Mouse (Mus musculus): ENCODE results near the gene Mrpl24.
A peak's percentile ranks its signal among the peaks of the same experiment; 100 is the strongest.

Mrpl24 gene

GRCm38 (mm10) chr3:87910573-87911141 lies 8.6 kb upstream of the Mrpl24 start:
- DNase-seq, result peak; percentile 85

- DNase-seq, result no peak
Measured at GRCm38 (mm10) chr3:87913491-87913890, 5.8 kb upstream of the Mrpl24 start.

GRCm38 (mm10) chr3:87913891-87914290 lies 5.4 kb upstream of the Mrpl24 start:
- DNase-seq, result no peak

- DNase-seq, result no peak
Measured at GRCm38 (mm10) chr3:87916990-87917389, 2.3 kb upstream of the Mrpl24 start.

GRCm38 (mm10) chr3:87918551-87918950 lies 755 bp upstream of the Mrpl24 start:
- DNase-seq, result no peak

GRCm38 (mm10) chr3:87920270-87920943 lies 1.1 kb downstream of the Mrpl24 start:
- DNase-seq, result no peak

GRCm38 (mm10) chr3:87924996-87925395 lies 5.7 kb downstream of the Mrpl24 start:
- DNase-seq, result no peak

GRCm38 (mm10) chr3:87927452-87927851 lies 8.1 kb downstream of the Mrpl24 start:
- no peak for DNase-seq

GRCm38 (mm10) chr3:87929341-87930077 lies 10.2 kb downstream of the Mrpl24 start:
- no peak for DNase-seq

GRCm38 (mm10) chr3:87930078-87930795 lies 10.9 kb downstream of the Mrpl24 start, which contains the start of the genes Isg20l2 and Rrnad1:
Isg20l2 (plus strand) TSS chr3:87930314.
Rrnad1 (minus strand) TSS chr3:87930717.
- peak; percentile 98 for DNase-seq

- no peak for DNase-seq
Measured at GRCm38 (mm10) chr3:87934026-87934425, 14.7 kb downstream of the Mrpl24 start.

- no peak for DNase-seq
Measured at GRCm38 (mm10) chr3:87934501-87934900, 15.2 kb downstream of the Mrpl24 start.

GRCm38 (mm10) chr3:87935201-87935600 lies 15.9 kb downstream of the Mrpl24 start:
- no peak for DNase-seq

GRCm38 (mm10) chr3:87935776-87936175 lies 16.5 kb downstream of the Mrpl24 start:
- DNase-seq, result peak; percentile 85

- DNase-seq, result no peak
Measured at GRCm38 (mm10) chr3:87940611-87941010, 21.3 kb downstream of the Mrpl24 start.

GRCm38 (mm10) chr3:87942471-87942870 lies 23.2 kb downstream of the Mrpl24 start:
- no peak for DNase-seq

- DNase-seq, result no peak
Measured at GRCm38 (mm10) chr3:87943586-87943985, 24.3 kb downstream of the Mrpl24 start.

GRCm38 (mm10) chr3:87944838-87945600 lies 25.7 kb downstream of the Mrpl24 start:
- DNase-seq, result peak; percentile 73

- DNase-seq, result peak; percentile 54
Measured at GRCm38 (mm10) chr3:87945781-87946540, 26.7 kb downstream of the Mrpl24 start.

- DNase-seq, result no peak
Measured at GRCm38 (mm10) chr3:87946541-87946860, 27.2 kb downstream of the Mrpl24 start.

- DNase-seq, result peak; percentile 44
Measured at GRCm38 (mm10) chr3:87947056-87947810, 27.9 kb downstream of the Mrpl24 start.

Data from retina, postnatal 1 day (tissue).